Mouse (Mus musculus): ENCODE data around the gene Klhdc7a. TPM values are rescaled to one million over a fixed set of nuclear protein-coding genes. Genes with fewer than 3 reads are reported as not detected.
A peak's percentile ranks its signal among the peaks of the same experiment; 100 is the strongest.

The Klhdc7a gene
- polyA plus RNA-seq, 1 experiment from 2014 or later: 1.1 TPM

- H3K4me2 ChIP-seq: peak overlapping the region; percentile 54
- H3K9ac ChIP-seq: no peak overlapping the region
- 14% methylated on average over 34 of the region's 34 CpGs for WGBS
- no peak overlapping the region for H3K27ac ChIP-seq
- peaks cover 16% of the 10 kb centered on the region; the same call in 1 of the 2 replicates for H3K4me1 ChIP-seq
- H3K9me3 ChIP-seq: no peaks in the 10 kb centered on the region
- no peaks in the 10 kb centered on the region for H3K36me3 ChIP-seq
- H3K27me3 ChIP-seq: peaks cover 26% of the 10 kb centered on the region
- H3K4me3 ChIP-seq: peak overlapping the region; percentile 21
- ATAC-seq (ENCODE audit: borderline replicate concordance, extremely low read depth, low FRiP score, low TSS enrichment): no peak
These were observed 42.3 kb downstream of the Klhdc7a start for GRCm38 (mm10) chr4:139925275-139926160.

- Histone ChIP-seq H3K27ac (no peak overlapping the region), H3K4me3 (no peak overlapping the region), H3K27me3 (no peaks in the 10 kb centered on the region), H3K4me1 (no peaks in the 10 kb centered on the region), H3K4me2 (no peak overlapping the region), H3K9ac (no peak overlapping the region), H3K9me3 (no peaks in the 10 kb centered on the region), H3K36me3 (no peaks in the 10 kb centered on the region)
- no peak for ATAC-seq (ENCODE audit: borderline replicate concordance, extremely low read depth, low FRiP score, low TSS enrichment)
- 65% methylated on average over 7 of the region's 7 CpGs for WGBS
These were observed 51.1 kb downstream of the Klhdc7a start for GRCm38 (mm10) chr4:139916731-139917130.

MicroRNA genes within 50 kb of the gene (microRNA counts, 519-probe panel; counts per million panel counts)
- 2,419 counts per million, percentile 43 among the panel's probes with 10 or more counts for microRNA mmu-miR-2139

Small RNA genes lying within 50 kb of the gene (microRNA-seq; reads per million reads assigned to microRNA genes)
- gene Mir2139: not detected

Other genes with a start within 250 kb of the Klhdc7a start
- 0.02 TPM in 1 of 2 replicates, not detected in the other for gene Pax7, start 134.5 kb downstream of the Klhdc7a start, polyA plus RNA-seq (2015; fragmentation: Nextera tagmentation; extraction: Ambion mirVana)